Mouse (Mus musculus) testis, postnatal 10 days (tissue): Measurements from ENCODE around the gene Nuak2.

ENCODE experiments used
- DNase-seq: peaks from one replicate; pipeline ENCODE4 v3.0.0; 2021; ENCODE audit warnings: low spot score

The Nuak2 gene

DNA sequence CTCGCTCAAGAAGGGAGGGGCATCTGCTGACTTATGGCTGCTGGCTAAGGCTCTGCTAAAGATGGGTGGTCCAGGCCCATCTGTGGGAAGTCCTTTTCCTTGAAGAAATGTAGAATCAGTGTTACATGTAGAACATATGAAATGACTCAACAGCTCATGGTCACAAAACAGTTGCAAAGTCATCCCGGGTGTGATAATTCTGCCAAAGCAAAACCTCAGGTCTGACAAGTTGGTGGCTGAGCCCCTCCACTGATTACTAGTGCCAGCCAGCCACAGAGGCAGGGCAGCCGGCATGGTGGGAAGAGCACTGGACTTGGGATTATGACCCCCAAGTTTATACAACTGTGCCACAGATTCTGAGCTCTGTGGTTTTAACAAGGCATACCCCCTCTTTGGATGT lies 61.9 kb downstream of the Nuak2 start:
- DNase-seq = no peak

DNA sequence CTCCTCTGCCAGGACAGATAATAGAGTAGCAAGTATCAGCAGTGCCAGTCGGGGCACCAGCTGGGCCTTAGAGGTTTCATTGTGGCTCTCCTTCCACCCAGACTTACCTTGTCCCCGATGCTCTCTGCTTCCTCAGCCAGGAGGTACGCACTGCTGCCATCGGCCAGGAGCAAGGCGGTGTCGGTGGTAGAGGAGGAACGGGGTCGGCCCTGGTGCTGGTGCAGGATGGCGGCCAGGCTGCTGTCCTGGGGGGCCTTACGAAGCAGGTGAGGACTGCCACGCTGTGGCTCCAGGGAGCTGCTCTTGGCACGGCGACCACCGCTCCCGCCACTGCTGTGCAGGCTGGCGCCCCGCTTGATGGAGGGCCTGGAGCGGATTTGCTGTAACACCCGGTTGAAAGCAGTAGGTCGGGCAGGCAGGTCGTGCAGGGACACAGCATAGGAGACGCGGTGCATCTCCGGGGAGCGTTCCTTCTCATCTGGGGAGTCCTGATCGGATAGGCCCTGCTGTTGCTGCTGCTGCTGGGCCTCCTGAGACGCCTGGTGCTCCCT lies 64.7 kb downstream of the Nuak2 start:
- no peak for DNase-seq

DNA sequence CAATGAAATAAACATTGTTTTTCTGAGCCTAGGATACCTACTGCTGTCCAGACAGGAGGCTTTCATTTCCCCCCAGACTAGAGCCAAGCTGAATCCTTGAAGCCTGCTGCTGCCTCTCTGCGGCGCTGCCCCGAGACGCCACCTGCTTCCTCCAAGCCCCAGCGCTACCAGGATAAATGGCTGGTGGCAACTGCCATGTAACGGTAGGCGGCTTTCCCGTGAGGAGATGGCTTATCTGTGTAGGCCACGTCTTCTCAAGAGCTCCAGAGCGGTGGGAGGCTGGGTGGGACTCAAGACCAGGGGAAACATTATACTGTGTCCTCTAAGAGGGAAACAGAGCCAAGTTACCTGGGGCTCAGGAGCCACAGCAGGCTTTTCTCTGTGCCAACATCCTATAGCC lies 66.0 kb downstream of the Nuak2 start:
- DNase-seq = no peak
